Mouse (Mus musculus) central nervous system, embryonic 11.5 days (tissue): Measurements from ENCODE around the gene Tcf7. TPM values are rescaled to one million over a fixed set of nuclear protein-coding genes. Genes with fewer than 3 reads are reported as not detected.

ENCODE experiments used
- polyA plus RNA-seq: library from polyadenylated mRNA; depleted of rRNA; stranded (reverse); fragments of >200 nt; gene quantifications from 2 replicates; pipeline ENCODE4 v1.2.3, GENCODE M21; 2012; rRNA removed

Tcf7 gene
- 6.4 and 9.3 TPM in 2 replicates for polyA plus RNA-seq

DNA sequence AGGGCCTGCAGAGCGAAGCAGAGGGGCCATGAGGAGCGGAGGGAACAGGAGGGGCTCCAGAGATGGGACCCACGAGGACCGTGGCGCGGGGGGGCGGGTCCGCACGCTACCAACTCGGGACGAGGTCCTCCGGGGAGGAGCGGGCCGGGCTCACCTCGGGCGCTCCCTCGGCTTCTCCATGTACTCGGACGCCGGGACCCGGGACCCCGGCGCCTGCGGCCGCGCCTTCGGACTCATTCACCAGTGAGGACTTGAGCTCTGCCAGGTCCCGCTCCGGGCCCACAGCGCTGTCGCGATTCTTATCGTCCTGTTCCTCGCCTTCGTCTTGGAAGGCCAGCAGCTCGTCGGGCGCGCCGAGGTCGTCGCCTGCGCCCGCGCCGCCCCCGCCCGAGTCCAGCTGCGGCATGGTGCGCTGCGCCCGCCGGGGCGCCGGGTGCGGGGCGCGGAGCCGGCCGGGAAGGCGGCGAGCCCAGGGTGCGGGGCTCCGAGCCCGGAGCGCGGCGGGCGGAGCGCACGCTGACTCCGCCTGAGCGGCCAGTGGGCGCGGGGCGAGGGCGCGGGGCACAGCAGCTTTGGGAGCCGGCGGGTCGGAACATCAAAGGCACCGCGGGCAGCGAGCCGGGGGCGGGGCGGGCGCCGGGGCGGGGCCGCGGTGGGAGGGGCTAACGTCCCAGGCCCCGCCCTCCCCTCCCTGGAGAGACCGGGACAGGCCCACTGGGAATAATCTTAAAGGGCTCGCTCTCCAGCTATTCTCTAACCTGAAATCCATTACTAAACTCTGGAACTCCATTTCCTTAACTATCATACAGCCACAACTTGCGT lies at the start of gene Tcf7:
Tcf7 (minus strand) TSS at position 241 of the 822 bp plus-strand sequence.

GRCm38 (mm10) chr11:52231606-52232541 lies 50.9 kb downstream of the Tcf7 start, which contains the start of gene Skp1a:
TSS of gene Skp1a (plus strand) at chr11:52231995.

GRCm38 (mm10) chr11:52213887-52214286 lies 68.9 kb downstream of the Tcf7 start, which contains the start of gene Olfr1371:
TSS of gene Olfr1371 (minus strand) at chr11:52213987.

Other genes starting within 250 kb of the Tcf7 start
- 86.5 and 96.9 TPM in 2 replicates for gene Ppp2ca, start 184.3 kb downstream of the Tcf7 start, polyA plus RNA-seq
- not detected in 2 replicates for gene Olfr1373, start 137.5 kb downstream of the Tcf7 start, polyA plus RNA-seq
- not detected in 2 replicates for gene Olfr1371, start 69.0 kb downstream of the Tcf7 start, polyA plus RNA-seq
- gene Skp1a, start 51.0 kb downstream of the Tcf7 start, polyA plus RNA-seq: 235 and 307 TPM in 2 replicates
- gene Vdac1, start 77.8 kb upstream of the Tcf7 start, polyA plus RNA-seq: 177 and 179 TPM in 2 replicates
- gene 9530068E07Rik, start 113.4 kb upstream of the Tcf7 start, polyA plus RNA-seq: 75.7 and 112 TPM in 2 replicates